Mouse (Mus musculus): ENCODE data around the gene Sco2. TPM values are rescaled to one million over a fixed set of nuclear protein-coding genes. Genes with fewer than 3 reads are reported as not detected.

Sco2 gene
- total and polyA plus RNA-seq, 3 experiments = 17.1 to 34.7 (median 27.2) TPM

DNA sequence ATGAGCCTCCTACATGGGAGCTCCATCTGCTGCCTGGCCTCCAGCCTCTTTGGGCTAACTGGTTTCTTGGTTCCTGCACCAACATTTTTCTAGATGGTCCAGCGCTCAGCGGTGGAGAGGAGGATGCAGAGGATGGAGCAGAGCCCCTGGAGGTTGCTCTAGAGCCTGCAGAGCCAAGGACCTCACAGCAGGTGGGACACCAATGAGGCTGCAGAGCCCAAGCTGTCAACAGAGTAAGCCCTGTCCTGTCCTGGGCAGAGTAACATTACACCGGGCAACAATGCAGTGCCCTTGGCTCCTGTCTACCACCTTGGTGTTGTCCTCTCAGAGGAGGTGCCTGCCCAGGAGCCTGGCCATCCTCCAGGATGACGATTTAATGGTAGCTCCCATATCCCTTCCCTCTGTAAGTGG lies 8.5 kb downstream of the Sco2 start:
- Histone ChIP-seq H3K9ac (ENCODE audit: insufficient read depth, low read depth) (no peak overlapping the region), H3K27me3 (replicated peaks) (no peaks in the 10 kb centered on the region), H3K79me2 (replicated peaks; ENCODE audit: control insufficient read depth, extremely low read depth, insufficient read depth, poor library complexity, severe bottlenecking) (peaks cover 23% of the 10 kb centered on the region), H3K4me2 (ENCODE audit: insufficient read depth, low read depth, poor library complexity, severe bottlenecking) (no peak overlapping the region), H3K4me1 (ENCODE audit: control insufficient read depth in 1 of 2, insufficient read depth in 2 of 2) (no peaks in the 10 kb centered on the region), H3K27ac (ENCODE audit: insufficient read depth, low read depth) (no peak overlapping the region), H3K9me3 (replicated peaks; ENCODE audit: low read length) (no peaks in the 10 kb centered on the region), H3K36me3 (replicated peaks in 1 of 2; ENCODE audit: control insufficient read depth in 1 of 2, insufficient read depth in 1 of 2, low read length in 1 of 2) (peaks cover 99% of the 10 kb centered on the region in 2 experiments), H3K4me3 (replicated peaks in 1 of 3; ENCODE audit: low read depth in 2 of 3, low read length in 2 of 3, poor library complexity in 1 of 3) (no peak overlapping the region)
- no peak for TF ChIP-seq BHLHE40 (IDR thresholded peaks at IDR 0.05; ENCODE audit: low read depth, low read length)
- no peak for TF ChIP-seq PAX5 (IDR thresholded peaks at IDR 0.05; ENCODE audit: low read length)
- TF ChIP-seq IRF4 (IDR thresholded peaks at IDR 0.05; ENCODE audit: low read depth, low read length) = no peak
- TF ChIP-seq E2F4 (IDR thresholded peaks at IDR 0.05; ENCODE audit: insufficient replicate concordance, low read depth, low read length) = no peak
- TF ChIP-seq USF2 (conservative IDR thresholded peaks at IDR 0.05; ENCODE audit: low read depth, low read length) = no peak
- TF ChIP-seq MEF2A (IDR thresholded peaks at IDR 0.05; ENCODE audit: borderline replicate concordance, low read depth, low read length) = no peak
- TF ChIP-seq MAZ (IDR thresholded peaks at IDR 0.05; ENCODE audit: low read depth, low read length) = no peak
- TF ChIP-seq MXI1 (IDR thresholded peaks at IDR 0.05; ENCODE audit: low read depth, low read length) = no peak
- no peak for TF ChIP-seq NELFE (IDR thresholded peaks at IDR 0.05; ENCODE audit: low read depth, low read length)
- no peak for TF ChIP-seq RAD21 (IDR thresholded peaks at IDR 0.05; ENCODE audit: low read depth, low read length)
- TF ChIP-seq MAFK (IDR thresholded peaks at IDR 0.05; ENCODE audit: insufficient replicate concordance, low read length) = no peak
- TF ChIP-seq SMC3 (IDR thresholded peaks at IDR 0.05; ENCODE audit: low read depth, low read length) = no peak
- no peak for TF ChIP-seq TCF12 (IDR thresholded peaks at IDR 0.05; ENCODE audit: low read depth, low read length)
- dilution Hi-C loops (cut with MboI; ENCODE audit: extremely low pct_ligation_motif_present, extremely low pct_unique_long_range_greater_than_20kb, low sequenced_read_pairs) = no loop called here
- in situ Hi-C loops (cut with MboI; ENCODE audit: low pct_ligation_motif_present, low pct_unique_long_range_greater_than_20kb, low sequenced_read_pairs) = loop anchor here (25.0 kb wide), 1 partner anchor 253 kb away; the partner anchor contains the start of gene Tubgcp6
- no peak for DNase-seq (ENCODE audit: extremely low read depth)

DNA sequence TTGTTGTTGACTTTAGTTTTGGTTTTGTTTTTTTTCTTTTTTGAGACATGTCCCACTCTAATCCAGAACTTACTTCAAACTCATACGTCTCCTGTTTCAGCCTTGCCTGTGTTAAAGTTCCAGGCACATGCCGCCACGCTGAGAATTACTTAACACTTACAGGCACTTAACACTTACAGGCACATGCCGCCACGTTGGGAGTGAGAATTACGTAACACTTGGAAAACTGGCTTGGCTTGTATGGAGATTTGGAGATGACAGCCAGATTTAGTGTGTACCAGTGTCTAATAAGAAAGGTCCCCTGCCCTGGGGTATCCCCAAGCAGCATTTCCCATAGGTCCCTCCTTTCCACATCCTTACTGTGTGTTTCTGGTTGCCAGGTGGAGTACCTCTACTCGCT lies 10.6 kb downstream of the Sco2 start:
- Histone ChIP-seq H3K9me3 (replicated peaks; ENCODE audit: low read length) (no peaks in the 10 kb centered on the region), H3K36me3 (replicated peaks in 1 of 2; ENCODE audit: control insufficient read depth in 1 of 2, insufficient read depth in 1 of 2, low read length in 1 of 2) (peaks cover 87 to 97% of the 10 kb centered on the region in 2 experiments), H3K9ac (ENCODE audit: insufficient read depth, low read depth) (no peak overlapping the region), H3K4me2 (ENCODE audit: insufficient read depth, low read depth, poor library complexity, severe bottlenecking) (no peak overlapping the region), H3K27me3 (replicated peaks) (no peaks in the 10 kb centered on the region), H3K4me3 (replicated peaks in 1 of 3; ENCODE audit: low read depth in 2 of 3, low read length in 2 of 3, poor library complexity in 1 of 3) (no peak overlapping the region), H3K27ac (ENCODE audit: insufficient read depth, low read depth) (no peak overlapping the region), H3K79me2 (replicated peaks; ENCODE audit: control insufficient read depth, extremely low read depth, insufficient read depth, poor library complexity, severe bottlenecking) (peaks cover 44% of the 10 kb centered on the region), H3K4me1 (ENCODE audit: control insufficient read depth in 1 of 2, insufficient read depth in 2 of 2) (peaks cover 5 to 18% of the 10 kb centered on the region in 2 experiments)
- TF ChIP-seq ELF1 (IDR thresholded peaks at IDR 0.05; ENCODE audit: low read depth, low read length) (no peak), NELFE (IDR thresholded peaks at IDR 0.05; ENCODE audit: low read depth, low read length) (no peak), NRF1 (IDR thresholded peaks at IDR 0.05; ENCODE audit: low read depth, low read length) (no peak), JUN (IDR thresholded peaks at IDR 0.05; ENCODE audit: insufficient read depth, low read depth, low read length) (no peak), MXI1 (IDR thresholded peaks at IDR 0.05; ENCODE audit: low read depth, low read length) (no peak), ZMIZ1 (IDR thresholded peaks at IDR 0.05; ENCODE audit: low read depth, low read length) (no peak), KAT2A (IDR thresholded peaks at IDR 0.05; ENCODE audit: insufficient replicate concordance, low read length) (no peak), TBP (conservative IDR thresholded peaks at IDR 0.05; ENCODE audit: low read depth, low read length) (no peak), GABPA (IDR thresholded peaks at IDR 0.05; ENCODE audit: insufficient replicate concordance, low read depth, low read length) (no peak), MYC (IDR thresholded peaks at IDR 0.05; ENCODE audit: low read depth, low read length) (no peak), SIN3A (IDR thresholded peaks at IDR 0.05; ENCODE audit: low read length) (no peak), E2F4 (IDR thresholded peaks at IDR 0.05; ENCODE audit: insufficient replicate concordance, low read depth, low read length) (no peak), MEF2A (IDR thresholded peaks at IDR 0.05; ENCODE audit: borderline replicate concordance, low read depth, low read length) (no peak), PAX5 (IDR thresholded peaks at IDR 0.05; ENCODE audit: low read length) (no peak), EP300 (IDR thresholded peaks at IDR 0.05; ENCODE audit: low read length) (no peak), JUND (conservative IDR thresholded peaks at IDR 0.05; ENCODE audit: low read depth, low read length) (no peak), ZNF384 (IDR thresholded peaks at IDR 0.05; ENCODE audit: low read depth, low read length) (no peak), POLR2AphosphoS2 (IDR thresholded peaks at IDR 0.05; ENCODE audit: low read depth, low read length) (no peak), MAZ (IDR thresholded peaks at IDR 0.05; ENCODE audit: low read depth, low read length) (no peak)
- DNase-seq (ENCODE audit: extremely low read depth) = no peak
- in situ Hi-C loops (cut with MboI; ENCODE audit: low pct_ligation_motif_present, low pct_unique_long_range_greater_than_20kb, low sequenced_read_pairs) = loop anchor here (25.0 kb wide), 1 partner anchor 251 kb away; the partner anchor contains the start of gene Tubgcp6
- dilution Hi-C loops (cut with MboI; ENCODE audit: extremely low pct_ligation_motif_present, extremely low pct_unique_long_range_greater_than_20kb, low sequenced_read_pairs) = no loop called here
